Mouse (Mus musculus): ENCODE measurements around the gene Gm43518. TPM values are rescaled to one million over a fixed set of nuclear protein-coding genes. Genes with fewer than 3 reads are reported as not detected.

Gm43518 gene
- polyA plus RNA-seq, 1 experiment from 2014 or later, result 2.8 TPM

GRCm38 (mm10) chr5:123914852-123915251 is 12.4 kb upstream of the Gm43518 start:
- H3K4me2 ChIP-seq, result no peak overlapping the region
- ATAC-seq (replicated peaks; ENCODE audit: low FRiP score), result no peak
- WGBS, result 84% methylated on average over 3 of the region's 3 CpGs
- H3K9me3 ChIP-seq (ENCODE audit: control insufficient read depth, low read length), result no peaks in the 10 kb centered on the region
- H3K4me3 ChIP-seq (ENCODE audit: low read depth, low read length), result no peak overlapping the region
- H3K9ac ChIP-seq (ENCODE audit: low read depth, low read length), result no peak overlapping the region
- H3K4me1 ChIP-seq (replicated peaks; ENCODE audit: control insufficient read depth, insufficient read depth, low read length), result no peaks in the 10 kb centered on the region; the same call in 1 of the 2 replicates
- peaks cover 32% of the 10 kb centered on the region for H3K36me3 ChIP-seq (ENCODE audit: control insufficient read depth, insufficient read depth, low read length)
- H3K27me3 ChIP-seq (replicated peaks; ENCODE audit: control insufficient read depth, insufficient read depth, low read length), result no peaks in the 10 kb centered on the region
- no peak overlapping the region for H3K27ac ChIP-seq (ENCODE audit: low read depth, low read length)
- no peak for DNase-seq (ENCODE audit: low spot score)

DNA sequence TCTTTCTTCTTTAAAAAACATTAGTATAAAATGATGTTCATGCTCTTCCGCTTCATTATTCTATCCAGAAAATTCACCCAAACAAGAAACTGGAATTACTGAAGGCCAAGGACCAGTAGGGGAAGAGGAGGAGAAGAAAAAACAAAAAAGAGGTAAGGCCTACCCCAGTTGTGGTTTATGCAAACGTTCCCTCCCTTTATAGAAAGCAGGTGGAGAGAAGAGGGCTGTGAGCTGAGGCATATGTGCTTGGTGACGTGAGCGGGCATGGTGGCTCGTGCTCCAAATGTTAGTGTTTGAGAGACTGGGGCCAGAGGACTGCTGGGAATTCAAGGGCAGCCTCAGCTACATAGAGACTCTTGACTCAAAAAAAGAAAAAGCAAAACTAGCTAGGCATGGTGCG is 5.1 kb upstream of the Gm43518 start:
- H3K27me3 ChIP-seq (replicated peaks; ENCODE audit: control insufficient read depth, insufficient read depth, low read length), result no peaks in the 10 kb centered on the region
- DNase-seq (ENCODE audit: low spot score) (no peak), ATAC-seq (replicated peaks; ENCODE audit: low FRiP score) (no peak)
- H3K4me3 ChIP-seq (ENCODE audit: low read depth, low read length), result no peak overlapping the region
- H3K4me1 ChIP-seq (replicated peaks; ENCODE audit: control insufficient read depth, insufficient read depth, low read length), result no peaks in the 10 kb centered on the region
- no peaks in the 10 kb centered on the region for H3K9me3 ChIP-seq (ENCODE audit: control insufficient read depth, low read length)
- WGBS, result 86% methylated on average over 6 of the region's 6 CpGs
- no peak overlapping the region for H3K4me2 ChIP-seq
- H3K27ac ChIP-seq (ENCODE audit: low read depth, low read length), result no peak overlapping the region
- peaks cover 48% of the 10 kb centered on the region for H3K36me3 ChIP-seq (ENCODE audit: control insufficient read depth, insufficient read depth, low read length)
- no peak overlapping the region for H3K9ac ChIP-seq (ENCODE audit: low read depth, low read length)

- Histone ChIP-seq H3K27ac (ENCODE audit: low read depth, low read length) (peak within 1 kb of the TSS; percentile 83), H3K36me3 (ENCODE audit: control insufficient read depth, insufficient read depth, low read length) (peaks cover 25% of the 10 kb centered on the region), H3K4me2 (peak within 1 kb of the TSS; percentile 78), H3K27me3 (replicated peaks; ENCODE audit: control insufficient read depth, insufficient read depth, low read length) (no peaks in the 10 kb centered on the region), H3K4me3 (ENCODE audit: low read depth, low read length) (peak within 1 kb of the TSS; percentile 77), H3K9ac (ENCODE audit: low read depth, low read length) (peak within 1 kb of the TSS; percentile 96), H3K9me3 (ENCODE audit: control insufficient read depth, low read length) (no peaks in the 10 kb centered on the region), H3K4me1 (replicated peaks; ENCODE audit: control insufficient read depth, insufficient read depth, low read length) (0 out of 2 replicates have a peak, but pooled peaks cover 3% of the 10 kb centered on the region)
- DNase-seq (ENCODE audit: low spot score) (peak; percentile 91), ATAC-seq (replicated peaks; ENCODE audit: low FRiP score) (peak; percentile 93)
- under 1% methylated on average over 56 of the region's 56 CpGs for WGBS
These were observed 3.3 kb downstream of the Gm43518 start, which contains the start of gene Ccdc62 for GRCm38 (mm10) chr5:123930508-123930989. Ccdc62 (plus strand) TSS chr5:123930679.

GRCm38 (mm10) chr5:123931131-123931530 is 3.9 kb downstream of the Gm43518 start:
- ATAC-seq (replicated peaks; ENCODE audit: low FRiP score) (no peak), DNase-seq (ENCODE audit: low spot score) (no peak)
- 0 out of 2 replicates have a peak, but pooled peaks cover 3% of the 10 kb centered on the region for H3K4me1 ChIP-seq (replicated peaks; ENCODE audit: control insufficient read depth, insufficient read depth, low read length)
- 52% methylated on average over 13 of the region's 13 CpGs for WGBS
- H3K9me3 ChIP-seq (ENCODE audit: control insufficient read depth, low read length), result no peaks in the 10 kb centered on the region
- peak overlapping the region; percentile 96 for H3K9ac ChIP-seq (ENCODE audit: low read depth, low read length)
- H3K4me3 ChIP-seq (ENCODE audit: low read depth, low read length), result peak overlapping the region; percentile 77
- peaks cover 22% of the 10 kb centered on the region for H3K36me3 ChIP-seq (ENCODE audit: control insufficient read depth, insufficient read depth, low read length)
- H3K27me3 ChIP-seq (replicated peaks; ENCODE audit: control insufficient read depth, insufficient read depth, low read length), result no peaks in the 10 kb centered on the region
- H3K27ac ChIP-seq (ENCODE audit: low read depth, low read length), result peak overlapping the region; percentile 83; the same call in 1 of the 2 replicates
- H3K4me2 ChIP-seq, result peak overlapping the region; percentile 78

- 0 out of 2 replicates have a peak, but pooled peaks cover 3% of the 10 kb centered on the region for H3K4me1 ChIP-seq (replicated peaks; ENCODE audit: control insufficient read depth, insufficient read depth, low read length)
- no peaks in the 10 kb centered on the region for H3K27me3 ChIP-seq (replicated peaks; ENCODE audit: control insufficient read depth, insufficient read depth, low read length)
- H3K36me3 ChIP-seq (ENCODE audit: control insufficient read depth, insufficient read depth, low read length), result peaks cover 8% of the 10 kb centered on the region
- no peak overlapping the region for H3K27ac ChIP-seq (ENCODE audit: low read depth, low read length)
- DNase-seq (ENCODE audit: low spot score) (no peak), ATAC-seq (replicated peaks; ENCODE audit: low FRiP score) (no peak)
- no peak overlapping the region for H3K4me2 ChIP-seq
- H3K4me3 ChIP-seq (ENCODE audit: low read depth, low read length), result no peak overlapping the region
- H3K9ac ChIP-seq (ENCODE audit: low read depth, low read length), result no peak overlapping the region
- H3K9me3 ChIP-seq (ENCODE audit: control insufficient read depth, low read length), result no peaks in the 10 kb centered on the region
These were observed 5.7 kb downstream of the Gm43518 start for GRCm38 (mm10) chr5:123932927-123933326.

- peak overlapping the region; percentile 78 for H3K27ac ChIP-seq (ENCODE audit: low read depth, low read length)
- H3K27me3 ChIP-seq (replicated peaks; ENCODE audit: control insufficient read depth, insufficient read depth, low read length), result no peaks in the 10 kb centered on the region
- 69% methylated on average over 12 of the region's 12 CpGs for WGBS
- H3K9me3 ChIP-seq (ENCODE audit: control insufficient read depth, low read length), result no peaks in the 10 kb centered on the region
- peak overlapping the region; percentile 70 for H3K4me2 ChIP-seq
- peak overlapping the region; percentile 43 for H3K4me3 ChIP-seq (ENCODE audit: low read depth, low read length)
- ATAC-seq (replicated peaks; ENCODE audit: low FRiP score) (peak; percentile 35; the same call in 1 of the 2 replicates), DNase-seq (ENCODE audit: low spot score) (no peak)
- 0 out of 2 replicates have a peak, but pooled peaks cover 3% of the 10 kb centered on the region for H3K4me1 ChIP-seq (replicated peaks; ENCODE audit: control insufficient read depth, insufficient read depth, low read length)
- peaks cover 3% of the 10 kb centered on the region; the same call in 1 of the 2 replicates for H3K36me3 ChIP-seq (ENCODE audit: control insufficient read depth, insufficient read depth, low read length)
- H3K9ac ChIP-seq (ENCODE audit: low read depth, low read length), result peak overlapping the region; percentile 66
These were observed 6.3 kb downstream of the Gm43518 start for GRCm38 (mm10) chr5:123933556-123933955.

- H3K4me1 ChIP-seq (replicated peaks; ENCODE audit: control insufficient read depth, insufficient read depth, low read length), result 0 out of 2 replicates have a peak, but pooled peaks cover 3% of the 10 kb centered on the region
- WGBS, result 24% methylated on average over 18 of the region's 18 CpGs
- H3K4me2 ChIP-seq, result peak overlapping the region; percentile 70
- H3K4me3 ChIP-seq (ENCODE audit: low read depth, low read length), result peak overlapping the region; percentile 43
- no peaks in the 10 kb centered on the region for H3K27me3 ChIP-seq (replicated peaks; ENCODE audit: control insufficient read depth, insufficient read depth, low read length)
- ATAC-seq (replicated peaks; ENCODE audit: low FRiP score) (peak; percentile 52), DNase-seq (ENCODE audit: low spot score) (peak; percentile 57)
- H3K9me3 ChIP-seq (ENCODE audit: control insufficient read depth, low read length), result no peaks in the 10 kb centered on the region
- no peaks in the 10 kb centered on the region for H3K36me3 ChIP-seq (ENCODE audit: control insufficient read depth, insufficient read depth, low read length)
- H3K9ac ChIP-seq (ENCODE audit: low read depth, low read length), result peak overlapping the region; percentile 66
- peak overlapping the region; percentile 78 for H3K27ac ChIP-seq (ENCODE audit: low read depth, low read length)
These were observed 6.9 kb downstream of the Gm43518 start for GRCm38 (mm10) chr5:123933957-123934591.

DNA sequence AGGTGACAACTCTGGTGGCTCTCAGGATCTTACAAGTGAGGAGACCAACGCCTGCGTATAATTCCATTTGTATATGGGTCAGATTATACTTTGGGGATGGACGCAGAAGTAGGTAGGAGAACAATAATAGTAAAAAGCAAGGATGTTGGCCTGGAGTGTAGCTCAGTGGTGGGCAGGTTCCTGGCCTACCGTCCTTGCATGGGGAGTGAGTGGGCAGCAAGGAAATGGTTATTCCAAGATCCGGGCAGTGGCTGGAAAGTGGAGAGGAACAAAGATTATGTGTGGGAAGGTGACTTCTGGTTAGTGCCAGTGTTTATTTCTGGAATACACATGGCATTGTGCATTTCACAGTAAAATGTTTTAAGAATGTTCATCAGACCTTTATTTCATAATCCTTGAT is 8.7 kb downstream of the Gm43518 start:
- H3K36me3 ChIP-seq (ENCODE audit: control insufficient read depth, insufficient read depth, low read length), result no peaks in the 10 kb centered on the region
- no peak overlapping the region for H3K27ac ChIP-seq (ENCODE audit: low read depth, low read length)
- H3K4me3 ChIP-seq (ENCODE audit: low read depth, low read length), result no peak overlapping the region
- ATAC-seq (replicated peaks; ENCODE audit: low FRiP score), result no peak
- H3K9me3 ChIP-seq (ENCODE audit: control insufficient read depth, low read length), result no peaks in the 10 kb centered on the region
- WGBS, result 84% methylated on average over 5 of the region's 5 CpGs
- H3K4me1 ChIP-seq (replicated peaks; ENCODE audit: control insufficient read depth, insufficient read depth, low read length), result 0 out of 2 replicates have a peak, but pooled peaks cover 3% of the 10 kb centered on the region
- no peak for DNase-seq (ENCODE audit: low spot score)
- no peak overlapping the region for H3K9ac ChIP-seq (ENCODE audit: low read depth, low read length)
- no peak overlapping the region for H3K4me2 ChIP-seq
- H3K27me3 ChIP-seq (replicated peaks; ENCODE audit: control insufficient read depth, insufficient read depth, low read length), result no peaks in the 10 kb centered on the region

DNA sequence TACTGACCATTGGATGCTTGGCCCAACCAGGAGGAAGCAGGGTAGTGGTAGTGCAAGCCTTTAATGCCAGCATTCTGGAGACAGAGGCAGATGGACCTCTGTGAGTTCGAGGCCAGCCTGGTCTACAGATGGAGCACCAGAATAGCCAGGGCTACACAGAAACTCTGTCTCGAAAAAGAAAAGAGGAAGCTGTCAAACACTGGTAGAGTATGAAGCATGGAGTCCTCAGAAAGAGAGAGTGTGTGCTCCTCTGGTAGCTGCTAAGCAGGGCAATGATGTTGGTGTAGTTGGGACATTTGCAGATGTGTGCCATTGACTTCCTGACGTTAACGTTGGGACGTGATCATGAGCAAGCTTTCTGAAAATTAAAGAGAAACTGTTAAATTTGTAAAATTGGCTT is 11.3 kb downstream of the Gm43518 start:
- ATAC-seq (replicated peaks; ENCODE audit: low FRiP score) (no peak), DNase-seq (ENCODE audit: low spot score) (no peak)
- 72% methylated on average over 5 of the region's 5 CpGs for WGBS
- Histone ChIP-seq H3K4me1 (replicated peaks; ENCODE audit: control insufficient read depth, insufficient read depth, low read length) (0 out of 2 replicates have a peak, but pooled peaks cover 3% of the 10 kb centered on the region), H3K4me3 (ENCODE audit: low read depth, low read length) (no peak overlapping the region), H3K9ac (ENCODE audit: low read depth, low read length) (no peak overlapping the region), H3K36me3 (ENCODE audit: control insufficient read depth, insufficient read depth, low read length) (no peaks in the 10 kb centered on the region), H3K9me3 (ENCODE audit: control insufficient read depth, low read length) (no peaks in the 10 kb centered on the region), H3K27me3 (replicated peaks; ENCODE audit: control insufficient read depth, insufficient read depth, low read length) (no peaks in the 10 kb centered on the region), H3K4me2 (no peak overlapping the region), H3K27ac (ENCODE audit: low read depth, low read length) (no peak overlapping the region)
